Mouse (Mus musculus) heart, postnatal 0 days (tissue): ENCODE measurements at regions not wholly inside any gene's neighbourhood (a gene's known extent, or its start where the extent isn't known, plus 50 kb on each side); places are given as distances from the start of the nearest gene placed in this dataset.

Experiments
- CTCF ChIP-seq: IDR thresholded peaks from 2 replicates; pipeline ENCODE4 v1.5.1; 2016; ENCODE audit warnings: antibody characterized with exemption, control low read depth, low read depth
- EP300 ChIP-seq: IDR thresholded peaks from 2 replicates; pipeline ENCODE4 v1.6.1; 2016; ENCODE audit warnings: antibody characterized with exemption, low read depth

- no peak for TF ChIP-seq CTCF
- TF ChIP-seq EP300, result no peak
Measured at GRCm38 (mm10) chr11:19666732-19667131, 257.4 kb upstream of the Spred2 start.
